Mouse (Mus musculus): ENCODE measurements at regions not wholly inside any gene's neighbourhood (a gene's known extent, or its start where the extent isn't known, plus 50 kb on each side); places are given as distances from the start of the nearest gene placed in this dataset.
A peak's percentile ranks its signal among the peaks of the same experiment; 100 is the strongest.

DNA sequence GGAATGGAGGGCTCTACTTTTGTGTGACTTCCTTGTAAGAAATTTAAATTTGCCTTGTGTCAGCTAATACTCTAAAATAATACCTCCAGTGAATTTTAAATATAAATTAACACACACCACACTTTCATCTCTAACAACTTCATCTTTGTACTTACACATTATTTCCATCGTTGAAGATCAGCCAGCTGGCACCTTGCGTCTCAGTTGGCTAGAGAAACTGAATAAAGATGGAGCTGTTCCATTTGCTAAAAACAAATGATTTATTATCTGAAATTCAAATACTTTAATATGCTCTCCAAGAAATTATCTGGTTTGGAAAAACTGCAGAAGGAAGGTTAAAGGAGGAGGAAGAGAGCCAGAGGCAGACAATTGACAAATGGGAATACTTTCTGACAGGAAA, 122.0 kb upstream of the Gm11096 start:
- no peak for DNase-seq (ENCODE audit: low spot score in 2 of 2)

- no peak for DNase-seq (ENCODE audit: low spot score in 2 of 2)
Observed at GRCm38 (mm10) chr17:81316655-81317054, 124.9 kb upstream of the Gm11096 start.

DNA sequence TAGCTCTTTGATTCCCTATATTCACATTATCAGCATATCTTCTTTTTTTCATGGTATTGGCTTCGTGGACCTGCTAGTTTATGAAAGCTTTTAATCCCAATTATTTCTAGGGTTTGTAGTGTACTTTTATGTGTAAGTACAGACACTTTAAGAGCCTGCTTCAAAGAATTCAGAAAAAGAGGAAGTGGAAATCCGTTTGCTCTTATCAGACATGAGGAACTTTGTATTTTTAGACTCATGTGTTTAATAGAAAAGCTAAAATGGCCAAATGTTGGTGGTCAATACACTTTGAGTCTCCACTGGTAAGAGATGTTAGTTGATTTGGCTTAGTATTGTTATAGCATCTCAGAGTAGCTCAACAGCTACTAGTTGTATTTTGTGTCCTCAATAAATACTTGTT, 135.7 kb upstream of the Gm11096 start:
- DNase-seq (ENCODE audit: low spot score in 2 of 2) = no peak

- DNase-seq (ENCODE audit: low spot score in 2 of 2) = no peak
Observed at GRCm38 (mm10) chr17:81304574-81304973, 137.0 kb upstream of the Gm11096 start.

- DNase-seq (ENCODE audit: low spot score in 2 of 2) = no peak
Observed at GRCm38 (mm10) chr17:81302490-81302889, 139.1 kb upstream of the Gm11096 start.

- no peak for DNase-seq (ENCODE audit: low spot score in 2 of 2)
Observed at GRCm38 (mm10) chr17:81291829-81292228, 149.7 kb upstream of the Gm11096 start.

GRCm38 (mm10) chr17:81282543-81282942, 159.0 kb upstream of the Gm11096 start:
- DNase-seq (ENCODE audit: low spot score in 2 of 2) = no peak

GRCm38 (mm10) chr17:81270235-81270634, 171.3 kb upstream of the Gm11096 start:
- no peak for DNase-seq (ENCODE audit: low spot score in 2 of 2)

DNA sequence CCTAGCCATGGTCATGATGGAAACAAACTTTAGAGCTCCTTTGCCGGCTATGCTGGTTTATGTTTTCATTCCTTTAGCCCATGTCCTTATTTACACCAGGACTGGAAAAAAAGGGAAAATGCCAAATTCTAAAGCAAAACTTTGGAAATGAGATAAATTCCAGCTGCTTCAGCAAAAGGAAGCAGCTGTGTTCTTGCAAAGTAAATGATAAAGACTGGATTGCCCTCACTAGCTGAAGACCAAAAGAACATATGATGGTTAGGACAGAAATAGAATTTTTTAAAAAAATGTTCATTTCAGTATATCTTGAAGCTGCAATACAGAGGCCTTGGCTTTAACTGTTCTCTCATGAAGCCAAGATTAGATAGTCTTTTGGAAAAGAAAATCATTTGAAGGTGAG, 179.6 kb upstream of the Gm11096 start:
- DNase-seq (ENCODE audit: low spot score in 2 of 2) = no peak

DNA sequence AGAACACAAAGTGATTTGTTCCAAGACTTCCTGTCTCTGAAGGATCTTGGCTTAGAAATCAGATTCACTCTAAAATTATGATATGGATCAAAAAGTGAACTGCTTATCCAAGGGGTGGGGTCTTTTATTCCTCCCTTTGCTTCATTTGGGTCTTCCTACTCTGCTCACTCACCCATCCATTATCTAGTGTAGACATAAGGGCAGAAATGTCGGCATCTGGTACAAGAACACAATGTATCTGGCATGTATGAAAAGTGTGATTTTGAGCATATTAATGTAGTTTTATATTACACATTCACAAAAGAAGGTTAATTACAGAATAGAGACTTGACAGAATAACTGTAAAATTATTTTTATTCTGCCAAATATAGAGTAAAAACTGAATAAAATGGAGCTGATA, 181.5 kb upstream of the Gm11096 start:
- no peak for DNase-seq (ENCODE audit: low spot score in 2 of 2)

- no peak for DNase-seq (ENCODE audit: low spot score in 2 of 2)
Observed at GRCm38 (mm10) chr17:81256106-81256505, 185.5 kb upstream of the Gm11096 start.

DNA sequence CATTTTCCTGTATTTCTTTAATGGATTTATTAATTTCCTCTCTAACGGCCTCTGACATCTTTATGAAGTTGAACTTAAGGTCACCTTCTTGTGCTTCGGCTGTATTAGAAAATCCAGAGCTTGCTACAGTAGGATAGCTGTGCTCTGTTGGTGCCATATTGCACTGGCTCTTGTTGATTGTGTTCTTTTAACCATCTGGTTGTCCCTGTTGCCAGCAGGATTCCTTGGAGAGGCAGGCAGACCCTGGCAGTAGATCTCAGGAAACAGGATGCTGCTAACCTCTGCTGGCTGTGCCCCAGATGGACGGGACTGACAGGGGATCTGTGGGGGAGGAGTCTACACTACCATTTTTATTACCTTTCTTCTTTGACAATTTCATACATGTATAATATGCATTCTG, 185.9 kb upstream of the Thumpd2 start:
- no peak for DNase-seq (ENCODE audit: low spot score in 2 of 2)

- DNase-seq (ENCODE audit: low spot score in 2 of 2) = no peak
Observed at GRCm38 (mm10) chr17:81246156-81246555, 181.3 kb upstream of the Thumpd2 start.

DNA sequence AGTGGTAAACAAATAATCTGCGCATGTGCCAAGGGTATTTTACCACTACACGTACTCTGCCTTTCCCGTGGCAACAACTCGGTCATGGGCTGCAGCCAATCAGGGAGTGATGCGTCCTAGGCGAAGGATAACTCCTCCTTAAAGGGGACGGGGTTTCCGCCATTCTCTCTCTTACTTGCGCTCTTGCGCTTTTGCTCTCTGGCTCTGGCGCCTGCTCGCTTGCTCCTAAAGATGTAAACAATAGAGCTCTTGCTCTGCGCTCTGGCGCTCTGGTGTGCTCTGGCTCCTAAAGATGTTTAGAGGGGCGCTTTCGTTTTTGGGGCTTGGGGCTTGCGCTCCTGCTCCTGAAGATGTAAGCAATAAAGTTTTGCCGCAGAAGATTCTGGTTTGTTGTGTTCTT, 166.9 kb upstream of the Thumpd2 start:
- DNase-seq (ENCODE audit: low spot score in 2 of 2) = peak; percentile 9 to 13

DNA sequence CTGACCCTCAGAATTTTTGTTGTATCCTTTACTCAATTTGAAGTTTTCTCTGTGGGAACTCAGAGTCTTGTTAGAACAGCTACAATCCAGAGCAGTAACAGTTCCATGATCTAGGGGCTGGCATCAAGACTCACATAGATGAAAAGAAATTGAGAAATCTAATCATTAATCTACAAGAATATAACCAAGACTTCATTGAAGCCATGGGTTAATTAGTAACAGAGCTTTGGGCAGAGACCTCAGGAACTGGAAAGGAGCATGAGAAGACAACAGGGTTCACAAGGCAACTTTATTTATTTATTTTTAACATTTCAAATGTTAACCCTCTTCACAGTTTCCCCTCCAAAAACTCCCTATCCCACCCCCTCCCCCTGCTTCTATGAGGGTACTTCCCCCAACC, 160.4 kb upstream of the Thumpd2 start:
- DNase-seq (ENCODE audit: low spot score in 2 of 2) = no peak

DNA sequence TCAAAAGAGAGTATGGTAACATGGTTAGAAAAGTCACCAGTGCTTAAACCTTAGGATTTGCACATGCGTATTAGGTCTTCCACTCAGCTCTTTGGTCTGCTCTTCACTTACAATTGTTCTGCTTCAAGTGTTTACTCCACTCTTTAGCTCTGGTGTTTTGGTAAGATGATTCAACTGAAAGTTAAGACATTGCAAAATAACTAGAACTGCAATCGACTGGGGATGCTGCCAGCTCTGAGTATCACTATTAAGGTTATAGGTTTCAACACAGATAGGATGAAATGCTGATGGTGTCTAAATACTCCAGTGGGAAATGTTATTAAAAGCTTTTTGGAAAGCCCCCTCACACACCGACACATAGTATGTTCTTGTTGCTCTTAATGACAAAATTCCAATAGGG, 156.6 kb upstream of the Thumpd2 start:
- DNase-seq (ENCODE audit: low spot score in 2 of 2) = no peak

GRCm38 (mm10) chr17:81214844-81215243, 150.0 kb upstream of the Thumpd2 start:
- no peak for DNase-seq (ENCODE audit: low spot score in 2 of 2)

GRCm38 (mm10) chr17:81212043-81212442, 147.2 kb upstream of the Thumpd2 start:
- no peak for DNase-seq (ENCODE audit: low spot score in 2 of 2)

- DNase-seq (ENCODE audit: low spot score in 2 of 2) = no peak
Observed at GRCm38 (mm10) chr17:81210389-81210788, 145.5 kb upstream of the Thumpd2 start.

DNA sequence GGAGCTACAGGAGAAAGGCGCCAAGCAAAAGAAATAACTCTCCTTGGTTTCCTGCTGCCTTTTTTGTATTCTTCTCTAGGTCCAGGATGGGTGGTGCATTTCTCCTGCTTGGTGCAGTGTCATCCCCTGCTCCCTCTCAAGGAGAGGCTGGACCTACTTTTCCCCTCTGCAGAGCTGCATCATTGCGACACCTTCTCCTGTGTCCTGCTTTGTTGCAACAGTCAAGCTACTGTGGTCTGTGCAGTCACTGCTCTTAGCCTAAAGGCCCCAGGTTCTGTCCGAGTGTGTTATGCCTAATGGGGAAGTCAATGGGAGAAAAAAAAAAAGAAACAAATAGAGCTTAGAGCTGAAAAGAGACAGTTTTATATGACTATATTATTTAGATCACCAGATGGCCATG, 144.4 kb upstream of the Thumpd2 start:
- DNase-seq (ENCODE audit: low spot score in 2 of 2) = no peak

DNA sequence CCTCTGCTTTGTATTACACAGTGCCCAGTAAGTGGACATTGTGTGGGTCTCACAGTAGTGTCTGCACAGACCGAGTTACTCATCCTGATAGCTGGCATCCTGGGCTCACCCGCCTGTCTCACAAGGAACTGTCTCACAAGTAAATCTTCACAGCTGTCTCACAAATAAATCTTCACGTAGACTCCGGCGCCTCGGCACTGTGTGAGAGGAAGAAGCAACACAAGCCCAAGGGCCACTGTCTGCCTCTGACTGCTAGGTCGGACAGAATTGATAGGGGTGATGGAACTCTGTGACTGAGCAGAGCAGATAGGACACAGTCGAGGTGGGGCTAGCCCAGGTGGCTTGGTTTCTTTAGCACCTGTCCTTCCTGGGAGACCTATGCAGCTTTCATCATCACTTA, 136.2 kb upstream of the Thumpd2 start:
- DNase-seq (ENCODE audit: low spot score in 2 of 2) = no peak

GRCm38 (mm10) chr17:81194006-81194405, 129.1 kb upstream of the Thumpd2 start:
- DNase-seq (ENCODE audit: low spot score in 2 of 2) = no peak

GRCm38 (mm10) chr17:81193230-81193871, 128.5 kb upstream of the Thumpd2 start:
- peak in 1 of 2 experiments; percentile 16 for DNase-seq (ENCODE audit: low spot score in 2 of 2)

DNA sequence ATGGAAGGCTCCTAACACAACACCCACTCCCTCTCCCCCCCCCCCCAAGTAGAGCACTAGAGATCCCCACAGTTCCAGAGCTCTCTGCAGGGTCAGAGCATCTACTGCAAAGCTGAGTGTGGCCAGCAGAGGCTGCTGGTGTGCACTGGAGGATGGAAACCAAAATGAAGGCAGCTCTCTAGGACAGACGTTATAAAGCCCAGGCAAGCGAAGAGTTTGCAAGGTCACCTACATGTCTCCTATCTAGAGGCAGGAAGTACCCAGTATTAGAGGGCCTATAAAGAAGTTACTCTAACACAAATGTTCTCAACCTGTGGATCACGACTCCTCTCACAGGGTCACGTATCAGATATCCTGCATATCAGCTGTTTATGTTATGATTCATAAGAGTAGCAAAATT, 125.1 kb upstream of the Thumpd2 start:
- no peak for DNase-seq (ENCODE audit: low spot score in 2 of 2)
